Mouse (Mus musculus) neural tube, embryonic 10.5 days (tissue): ENCODE results near the gene Bmp3.

Experiments
- DNase-seq: peaks from one replicate; pipeline ENCODE4 v3.0.0-alpha.2; 2017; ENCODE audit warnings: low spot score; ENCODE audit errors: extremely low spot score

Gene Bmp3

GRCm38 (mm10) chr5:98854264-98854626 lies at the start of gene Bmp3:
Bmp3 (plus strand) TSS chr5:98854415.
- no peak for DNase-seq

GRCm38 (mm10) chr5:98804761-98805160 lies 49.5 kb upstream of the Bmp3 start:
- DNase-seq: no peak

- no peak for DNase-seq
Measured at GRCm38 (mm10) chr5:98806492-98806891, 47.7 kb upstream of the Bmp3 start.

DNA sequence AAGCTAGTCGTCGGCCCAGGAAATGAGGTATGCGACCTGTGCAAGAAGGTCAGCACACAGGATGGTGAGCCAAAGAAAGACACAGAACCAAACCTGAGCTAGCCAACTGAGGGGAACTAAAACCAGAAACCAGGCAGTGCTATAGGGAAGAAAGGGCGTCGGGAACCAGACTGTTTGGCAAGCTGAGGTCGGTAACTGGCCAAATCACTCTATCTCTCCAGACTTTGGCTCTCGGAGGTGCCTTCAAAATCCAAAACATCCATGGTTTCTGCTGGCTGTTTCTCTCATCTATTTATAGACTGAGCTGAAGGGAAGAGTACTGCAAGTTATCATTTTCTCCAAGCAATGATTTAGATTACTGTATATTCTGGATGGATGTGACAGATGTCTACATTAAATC lies 47.2 kb upstream of the Bmp3 start:
- no peak for DNase-seq

DNA sequence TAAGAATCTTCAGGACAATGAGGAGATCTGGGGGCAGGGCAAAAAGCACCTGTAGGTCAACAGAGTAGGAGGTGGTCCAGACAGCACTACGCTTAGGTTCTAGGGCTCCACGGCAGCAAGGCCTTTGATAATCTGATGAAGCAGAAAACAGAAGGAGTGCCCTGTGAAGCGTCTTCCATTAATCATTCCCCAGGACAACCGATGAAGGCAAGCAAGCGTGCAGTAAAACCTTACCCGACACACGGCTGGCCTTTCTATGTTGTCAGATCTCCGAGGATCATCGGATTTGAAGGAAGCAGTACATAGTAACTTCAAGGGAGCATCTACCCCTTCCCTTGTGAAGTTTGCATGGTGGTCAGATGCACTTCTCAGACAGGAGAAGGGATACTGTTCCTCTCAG lies 46.3 kb upstream of the Bmp3 start:
- DNase-seq: no peak

- DNase-seq: no peak
Measured at GRCm38 (mm10) chr5:98812380-98812779, 41.8 kb upstream of the Bmp3 start.

GRCm38 (mm10) chr5:98815269-98815668 lies 38.9 kb upstream of the Bmp3 start:
- no peak for DNase-seq

DNA sequence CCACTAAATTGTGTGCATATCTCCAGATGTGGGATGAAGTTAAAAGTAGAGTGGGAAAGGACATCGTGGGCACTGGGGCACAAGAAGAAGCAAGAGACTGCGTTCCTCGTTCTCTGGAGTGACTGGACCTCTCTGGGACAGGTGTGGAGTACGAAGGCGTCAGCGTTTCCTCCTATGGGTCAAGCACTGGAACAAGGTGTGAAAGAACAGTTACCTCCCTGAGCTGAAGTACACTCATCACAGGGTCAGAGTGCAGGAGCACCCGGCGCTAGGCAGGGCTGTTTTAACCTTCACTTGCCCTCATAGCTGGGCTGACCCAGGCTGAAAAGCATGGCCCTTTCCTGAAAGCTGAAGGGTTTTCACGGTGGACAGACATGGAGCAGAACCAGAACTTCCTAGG lies 20.5 kb upstream of the Bmp3 start:
- no peak for DNase-seq

GRCm38 (mm10) chr5:98834300-98834699 lies 19.9 kb upstream of the Bmp3 start:
- DNase-seq: no peak

DNA sequence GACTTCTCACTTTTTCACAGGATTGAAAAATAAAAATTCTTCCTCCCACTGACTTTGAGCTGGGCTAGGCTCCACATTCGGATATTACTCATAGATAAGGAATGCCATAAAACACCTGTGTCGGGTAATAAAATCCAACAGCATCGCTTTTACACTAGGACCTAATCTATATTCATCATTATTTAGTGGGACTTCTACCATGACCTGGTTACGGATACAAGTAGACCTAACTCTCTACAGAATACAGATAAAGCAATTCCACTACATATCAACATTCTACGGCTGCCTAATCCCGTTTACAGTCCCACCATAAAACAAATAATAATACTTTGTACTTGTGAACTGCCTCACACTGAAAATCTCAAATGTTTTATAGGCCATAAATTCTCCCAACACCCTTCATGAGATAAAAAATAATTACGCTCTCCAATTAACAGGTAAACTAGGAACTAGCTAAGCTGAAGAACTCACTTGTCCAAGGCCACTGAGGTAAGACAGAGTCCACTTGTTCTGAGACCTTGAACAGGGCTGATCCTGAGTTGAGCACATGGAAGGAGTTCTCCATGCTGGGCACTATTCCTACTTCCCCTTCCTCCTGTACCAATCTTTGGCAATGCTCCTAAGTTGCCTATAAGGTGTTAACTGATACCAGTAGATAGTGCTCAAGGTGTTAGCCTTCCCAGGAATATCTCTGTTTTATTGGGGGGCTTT lies 11.5 kb upstream of the Bmp3 start:
- no peak for DNase-seq

GRCm38 (mm10) chr5:98844664-98845063 lies 9.6 kb upstream of the Bmp3 start:
- DNase-seq: no peak

GRCm38 (mm10) chr5:98854627-98855564 lies 681 bp downstream of the Bmp3 start:
- peak; percentile 64 for DNase-seq

- peak; percentile 21 for DNase-seq
Measured at GRCm38 (mm10) chr5:98855741-98856140, 1.5 kb downstream of the Bmp3 start.

DNA sequence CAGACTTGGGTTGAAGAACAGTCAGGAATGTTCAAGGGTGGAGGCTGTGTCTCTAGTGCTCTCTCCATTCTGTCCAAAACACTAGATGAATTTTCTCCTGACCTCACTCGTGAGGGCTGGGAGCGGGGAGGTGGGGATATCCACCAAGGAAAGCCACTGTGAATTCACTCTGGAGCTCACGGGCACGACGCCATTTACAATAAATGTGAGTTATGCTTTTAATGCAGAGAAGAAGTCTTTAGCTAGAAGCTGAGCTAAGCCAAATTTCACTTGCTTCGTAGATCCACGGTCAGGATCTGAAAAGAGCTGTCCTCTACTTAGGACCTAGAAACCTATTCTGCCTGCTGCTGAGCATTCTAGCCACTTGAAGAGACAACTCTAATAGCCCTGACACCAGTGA lies 2.1 kb downstream of the Bmp3 start:
- DNase-seq: peak; percentile 29

DNA sequence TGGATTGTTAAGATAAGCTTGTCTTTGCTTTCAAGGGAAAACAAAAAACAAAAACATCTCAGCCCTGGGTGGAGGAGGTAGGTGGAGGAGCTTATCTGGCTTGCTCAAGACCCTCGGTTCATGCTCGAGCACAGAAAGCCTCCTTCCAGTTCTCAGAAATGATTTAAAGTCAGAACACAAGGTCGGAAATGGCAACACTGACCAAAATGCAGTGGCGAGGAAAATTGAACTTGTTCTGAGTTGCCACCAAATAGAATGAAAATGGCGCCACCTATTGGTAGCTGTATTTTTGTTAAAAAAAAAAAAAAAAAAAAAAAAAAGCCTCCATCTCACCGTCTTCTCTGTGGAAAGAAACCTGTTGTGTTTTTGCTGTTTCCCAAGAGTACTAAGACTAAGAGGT lies 9.7 kb downstream of the Bmp3 start:
- DNase-seq: peak; percentile 43

GRCm38 (mm10) chr5:98865146-98865545 lies 10.9 kb downstream of the Bmp3 start:
- no peak for DNase-seq

DNA sequence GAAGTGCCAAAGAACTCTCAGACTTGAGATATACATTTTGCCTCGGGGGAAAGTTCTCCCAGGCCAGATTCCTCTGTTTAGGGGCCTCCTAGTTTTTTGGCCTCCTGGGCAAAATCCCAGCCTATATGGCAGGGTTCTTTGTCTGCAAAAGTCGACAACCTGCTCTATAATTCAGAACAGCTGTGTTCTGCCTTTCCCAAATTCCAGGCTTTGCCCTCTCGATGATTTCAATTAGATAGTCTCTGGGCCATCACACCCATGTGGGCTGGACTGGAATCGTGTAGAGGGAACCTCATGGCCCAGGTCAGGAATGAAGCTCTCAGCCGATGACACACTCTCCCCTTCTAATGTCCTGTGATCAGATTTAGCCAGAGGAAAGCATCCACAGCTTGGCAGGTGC lies 21.8 kb downstream of the Bmp3 start:
- DNase-seq: no peak

DNA sequence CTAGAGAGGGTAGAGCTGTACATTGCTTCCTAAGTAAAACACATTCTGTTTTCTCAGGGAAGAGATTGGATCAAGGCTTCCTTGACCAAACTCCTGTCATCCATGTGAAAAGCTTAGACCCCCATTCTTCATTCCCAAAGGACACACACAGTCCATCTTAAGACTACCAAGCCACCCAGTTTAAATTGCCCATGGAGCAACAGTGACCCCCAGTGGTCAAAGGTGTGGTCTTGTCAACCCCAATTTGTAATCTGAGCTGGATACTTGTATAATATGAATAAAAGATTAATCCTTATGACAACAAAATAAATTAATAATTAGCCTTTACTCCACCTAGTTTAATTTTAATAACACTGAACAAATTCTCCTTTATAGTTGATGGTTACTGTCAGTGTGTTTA lies 24.7 kb downstream of the Bmp3 start:
- peak; percentile 61 for DNase-seq

DNA sequence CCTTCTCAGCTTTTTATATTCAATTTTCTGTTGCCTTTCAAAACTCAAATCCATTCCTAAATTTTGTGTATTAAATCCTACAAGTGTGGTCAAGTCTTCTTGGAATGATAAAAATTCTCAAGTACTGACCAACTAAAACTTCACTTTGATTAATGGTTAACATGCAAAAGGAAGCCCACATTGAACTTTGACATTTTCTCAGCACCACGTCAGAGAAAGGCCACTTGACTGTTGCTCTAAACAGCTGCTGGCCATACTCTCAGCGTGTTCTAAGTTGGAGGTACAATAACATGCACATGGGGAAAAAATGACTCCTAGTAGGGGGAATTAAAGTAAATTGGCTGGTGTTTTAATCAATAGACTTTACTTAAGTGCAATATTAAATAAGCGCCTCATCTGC lies 27.9 kb downstream of the Bmp3 start:
- DNase-seq: no peak

DNA sequence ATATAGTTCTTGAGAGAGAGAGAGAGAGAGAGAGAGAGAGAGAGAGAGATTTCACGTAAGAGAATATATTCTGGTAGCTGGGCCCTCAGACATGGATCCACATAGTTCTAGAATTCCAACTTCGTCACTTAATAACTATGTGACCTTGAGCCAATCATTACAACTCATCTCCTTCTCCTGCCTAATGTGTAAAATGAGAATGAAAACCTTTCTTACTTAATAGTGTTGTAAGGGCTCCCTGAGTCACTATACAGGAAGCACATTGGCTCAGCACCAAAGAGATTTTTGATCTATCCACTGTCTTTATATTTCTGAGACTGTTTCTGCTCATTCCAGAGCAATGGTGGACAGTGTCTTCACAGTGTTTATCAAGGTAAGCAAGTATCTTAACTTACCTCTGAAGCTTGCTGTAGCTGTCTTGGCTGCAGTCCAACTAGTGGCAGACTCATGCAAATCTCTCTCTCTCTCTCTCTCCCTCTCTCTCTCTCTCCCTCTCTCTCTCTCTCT lies 36.4 kb downstream of the Bmp3 start:
- no peak for DNase-seq

GRCm38 (mm10) chr5:98894281-98894680 lies 40.1 kb downstream of the Bmp3 start:
- no peak for DNase-seq

- no peak for DNase-seq
Measured at GRCm38 (mm10) chr5:98897946-98898345, 43.7 kb downstream of the Bmp3 start.
